Comparison of ENCODE assay signal across 8 mouse cellular contexts in the genomic region with DNA sequence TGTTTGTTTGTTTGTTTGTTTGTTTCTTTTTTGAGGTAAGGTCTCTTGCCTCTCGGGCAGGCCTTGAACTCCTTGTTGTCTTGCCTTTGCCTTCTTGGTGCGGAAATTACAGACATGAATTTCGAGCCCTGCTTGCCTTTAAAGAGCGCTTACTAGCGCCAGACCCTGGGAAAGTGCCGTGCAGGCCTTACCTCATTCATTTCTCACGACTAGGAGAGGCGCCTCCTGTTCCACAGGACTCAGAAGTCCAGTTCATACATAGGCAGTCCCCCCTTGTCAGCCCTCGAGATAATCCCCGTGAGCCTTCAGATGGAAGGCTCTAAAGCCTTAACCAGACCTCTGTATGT. TPM values are rescaled to one million over a fixed set of nuclear protein-coding genes. Genes with fewer than 3 reads are reported as not detected.
DNase-seq lines count a peak whose midpoint lies in the region; ATAC-seq lines count a peak whose summit lies in the region.

No protein-coding gene starts in this region.

- no peaks in the 10 kb centered on the region for H3K9me3 ChIP-seq in erythroblast, embryonic 14.5 days (ENCODE audit: control insufficient read depth, low read length)
- H3K9me3 ChIP-seq in midbrain, embryonic 13.5 days = no peaks in the 10 kb centered on the region

- H3K27me3 ChIP-seq in erythroblast, embryonic 14.5 days (ENCODE audit: control insufficient read depth) = no peaks in the 10 kb centered on the region
- no peaks in the 10 kb centered on the region for H3K27me3 ChIP-seq in midbrain, embryonic 13.5 days

- DNase-seq in 416B (ENCODE audit: low read depth) = peak; percentile 77
- DNase-seq in c-Kit-positive CD71-positive TER-119-negative erythroid progenitor cells, embryonic 14.5 days (ENCODE audit: low read depth) = peak; percentile 40
- peak; percentile 51 for DNase-seq in induced T-regulatory cell, adult 2 months (ENCODE audit: low read depth)
- DNase-seq in left cerebral cortex, adult 8-10 months (ENCODE audit: low spot score in 2 of 2) = no peak
- DNase-seq in urinary bladder, postnatal 14 days (ENCODE audit: low spot score) = no peak

- H3K4me2 ChIP-seq in midbrain, embryonic 13.5 days (replicated peaks) = peak overlapping the region; percentile 83

- peaks cover 49% of the 10 kb centered on the region for H3K4me1 ChIP-seq in erythroblast, embryonic 14.5 days (ENCODE audit: control insufficient read depth)
- H3K4me1 ChIP-seq in midbrain, embryonic 13.5 days (replicated peaks) = peaks cover 26% of the 10 kb centered on the region

- H3K36me3 ChIP-seq in erythroblast, embryonic 14.5 days (ENCODE audit: control insufficient read depth) = peaks cover 30% of the 10 kb centered on the region
- peaks cover 27% of the 10 kb centered on the region for H3K36me3 ChIP-seq in midbrain, embryonic 13.5 days

- ATAC-seq in erythroblast, adult 5-6 weeks (replicated peaks; ENCODE audit: low FRiP score, poor library complexity, severe bottlenecking) = no peak
- no peak for ATAC-seq in midbrain, embryonic 13.5 days

- H3K27ac ChIP-seq in midbrain, embryonic 13.5 days = peak overlapping the region; percentile 66; the same call in 1 of the 2 replicates

- 0% methylated on average over 10 of the region's 10 CpGs for WGBS in midbrain, embryonic 13.5 days

- H3K9ac ChIP-seq in midbrain, embryonic 13.5 days (replicated peaks) = peak overlapping the region; percentile 89

- H3K4me3 ChIP-seq in erythroblast, embryonic 14.5 days (replicated peaks) = peak overlapping the region; percentile 91
- peak overlapping the region; percentile 91 for H3K4me3 ChIP-seq in midbrain, embryonic 13.5 days (replicated peaks)

RNA-seq across cellular contexts. Expression of a gene that starts 0.8 kb away (rescaled TPM):
- 10.7 and 13.0 TPM in 2 replicates for polyA plus RNA-seq in erythroblast, embryonic 14.5 days (2012)
- 14.8 and 22.5 TPM in 2 replicates for total RNA-seq in erythroblast, adult 5-6 weeks (2015; ENCODE audit: low replicate concordance)
- total RNA-seq in erythroblast, adult 5-6 weeks (2017; ENCODE audit: low replicate concordance) = 5.1 and 7.0 TPM in 2 replicates
- 23.6 and 27.9 TPM in 2 replicates for polyA plus RNA-seq in midbrain, embryonic 13.5 days (2015; fragmentation: Nextera tagmentation; extraction: Ambion mirVana)
- 10 to 100 TPM; 16.7 to 23.0 (median 19.6) TPM for total RNA-seq in left cerebral cortex, adult 8-10 months (2022)

RNA-seq across cellular contexts. Expression of a gene that starts 0.9 kb away (rescaled TPM):
- 0.12 and 0.17 TPM in 2 replicates for polyA plus RNA-seq in erythroblast, embryonic 14.5 days (2012)
- 1.2 and 1.7 TPM in 2 replicates for total RNA-seq in erythroblast, adult 5-6 weeks (2015; ENCODE audit: low replicate concordance)
- 2.8 and 3.0 TPM in 2 replicates for total RNA-seq in erythroblast, adult 5-6 weeks (2017; ENCODE audit: low replicate concordance)
- polyA plus RNA-seq in midbrain, embryonic 13.5 days (2015; fragmentation: Nextera tagmentation; extraction: Ambion mirVana) = 30.6 and 32.3 TPM in 2 replicates
- total RNA-seq in left cerebral cortex, adult 8-10 months (2022) = 10 to 100 TPM; 23.3 to 27.7 (median 25.2) TPM

RNA-seq across cellular contexts. Expression of a gene that starts 6.2 kb away (rescaled TPM):
- not detected in 2 replicates for polyA plus RNA-seq in erythroblast, embryonic 14.5 days (2012)
- total RNA-seq in erythroblast, adult 5-6 weeks (2015; ENCODE audit: low replicate concordance) = not detected in 2 replicates
- total RNA-seq in erythroblast, adult 5-6 weeks (2017; ENCODE audit: low replicate concordance) = not detected in 2 replicates
- not detected in 2 replicates for polyA plus RNA-seq in midbrain, embryonic 13.5 days (2015; fragmentation: Nextera tagmentation; extraction: Ambion mirVana)
- not detected for total RNA-seq in left cerebral cortex, adult 8-10 months (2022)

RNA-seq across cellular contexts. Expression of a gene that starts 21.0 kb away (rescaled TPM):
- 0.06 and 0.33 TPM in 2 replicates for polyA plus RNA-seq in erythroblast, embryonic 14.5 days (2012)
- total RNA-seq in erythroblast, adult 5-6 weeks (2015; ENCODE audit: low replicate concordance) = 2.7 TPM in 1 of 2 replicates, not detected in the other
- total RNA-seq in erythroblast, adult 5-6 weeks (2017; ENCODE audit: low replicate concordance) = 1.3 and 5.6 TPM in 2 replicates
- 5.7 and 7.7 TPM in 2 replicates for polyA plus RNA-seq in midbrain, embryonic 13.5 days (2015; fragmentation: Nextera tagmentation; extraction: Ambion mirVana)
- total RNA-seq in left cerebral cortex, adult 8-10 months (2022) = 10 to 100 TPM; 16.6 to 22.2 (median 19.5) TPM

RNA-seq across cellular contexts. Expression of a gene that starts 46.6 kb away (rescaled TPM):
- not detected in 2 replicates for polyA plus RNA-seq in erythroblast, embryonic 14.5 days (2012)
- not detected in 2 replicates for total RNA-seq in erythroblast, adult 5-6 weeks (2015; ENCODE audit: low replicate concordance)
- total RNA-seq in erythroblast, adult 5-6 weeks (2017; ENCODE audit: low replicate concordance) = not detected in 2 replicates
- 0.39 and 0.40 TPM in 2 replicates for polyA plus RNA-seq in midbrain, embryonic 13.5 days (2015; fragmentation: Nextera tagmentation; extraction: Ambion mirVana)
- total RNA-seq in left cerebral cortex, adult 8-10 months (2022) = 1 to 10 TPM; 3.8 to 8.8 (median 5.5) TPM

Comparison
In these comparisons a context has a peak if more than half of its experiments do, and no peak if none do; other contexts are left out.
1. DNase-seq: peak in 416B (single experiment), c-Kit-positive CD71-positive TER-119-negative erythroid progenitor cells, embryonic 14.5 days (single experiment) and induced T-regulatory cell, adult 2 months (single experiment); none in left cerebral cortex, adult 8-10 months (0 of 2) and urinary bladder, postnatal 14 days (single experiment).
2. RNA of a gene that starts 0.9 kb away (total RNA-seq): 23.3 to 27.7 TPM in left cerebral cortex, adult 8-10 months; 1.2 to 3.0 TPM in erythroblast, adult 5-6 weeks; every median in the first group is over 4 times any median in the second.